Mouse (Mus musculus) stomach, postnatal 0 days (tissue): ENCODE measurements around the gene Gm11127.

Source experiments
- CTCF ChIP-seq: IDR thresholded peaks from 2 replicates; pipeline ENCODE4 v1.5.1; 2016; ENCODE audit warnings: antibody characterized with exemption, low read depth, mild to moderate bottlenecking, moderate library complexity
- EP300 ChIP-seq: optimal IDR thresholded peaks from 2 replicates; pipeline ENCODE3; 2016; ENCODE audit warnings: antibody characterized with exemption

- TF ChIP-seq EP300 (no peak), CTCF (no peak)
Observed at GRCm38 (mm10) chr17:36018979-36019378, 39.2 kb downstream of the Gm11127 start.
